In the genomic region with DNA sequence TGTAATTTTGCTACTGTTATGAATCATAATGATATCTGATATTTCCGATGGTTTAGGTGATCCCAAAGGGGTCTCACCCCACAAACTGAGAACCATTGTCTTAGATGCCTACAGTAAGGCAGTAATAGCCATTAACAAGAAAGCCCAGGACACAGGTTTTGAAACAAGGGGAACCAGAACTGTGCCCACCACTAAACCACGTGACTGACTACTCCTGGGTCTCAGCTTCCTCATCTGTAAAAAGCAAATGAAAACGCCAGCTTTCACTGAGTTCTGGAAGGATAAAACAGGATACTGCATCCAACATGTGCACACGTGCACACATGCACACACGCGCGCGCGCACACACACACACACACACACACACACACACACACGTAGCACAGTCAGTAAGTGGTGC, we compare ENCODE assay signal across 14 mouse cellular contexts.
"Had no signal": no experiment of that assay in that cellular context is flagged by ENCODE, and none has a peak within 500 bp of the region (broad histone marks: within the 10 kb centered on the region; RNA-seq: fewer than 3 reads in every experiment).

No protein-coding gene starts in this region.

- DNase-seq: kidney, adult 11 months; kidney, adult 9 months; kidney, postnatal 36 days; lung, embryonic 14.5 days; lung, postnatal 10 days; right cerebral cortex, postnatal 4 days; spleen, adult 18-20 months had no signal

- H3K36me3 ChIP-seq: limb, embryonic 10.5 days; liver, embryonic 15.5 days; midbrain, embryonic 12.5 days had no signal

- H3K27ac ChIP-seq: kidney, postnatal 0 days; left cerebral cortex, adult 2 months; limb, embryonic 10.5 days; liver, embryonic 15.5 days; macrophage; midbrain, embryonic 12.5 days had no signal

- H3K4me3 ChIP-seq: left cerebral cortex, adult 2 months; limb, embryonic 10.5 days; liver, embryonic 15.5 days; midbrain, embryonic 12.5 days had no signal

- H3K4me1 ChIP-seq: midbrain, embryonic 12.5 days had no signal

- H3K9ac ChIP-seq: liver, embryonic 15.5 days; lung, embryonic 14.5 days; midbrain, embryonic 12.5 days had no signal

- H3K4me2 ChIP-seq: liver, embryonic 11.5 days; liver, embryonic 15.5 days; lung, embryonic 14.5 days; midbrain, embryonic 12.5 days had no signal

- H3K27me3 ChIP-seq: liver, embryonic 15.5 days; midbrain, embryonic 12.5 days had no signal

- H3K9me3 ChIP-seq: limb, embryonic 10.5 days; liver, embryonic 15.5 days; midbrain, embryonic 12.5 days had no signal
